Mouse (Mus musculus) heart, embryonic 10.5 days (tissue): ENCODE data around the gene Chrm2. TPM values are rescaled to one million over a fixed set of nuclear protein-coding genes. Genes with fewer than 3 reads are reported as not detected.

Source experiments
- DNase-seq: peaks from one replicate; pipeline ENCODE4 v3.0.0-alpha.2; 2017; ENCODE audit warnings: low spot score
- H3K27ac ChIP-seq: fragments of 300-500 bp; sonication (generic); 2 replicates; pipeline ENCODE4 v1.5.1; 2016; ENCODE audit warnings: mild to moderate bottlenecking
- H3K27me3 ChIP-seq: fragments of 300-500 bp; sonication (generic); 2 replicates; pipeline ENCODE4 v1.6.1; 2016; ENCODE audit warnings: mild to moderate bottlenecking; ENCODE audit not compliant: poor library complexity, insufficient read depth, severe bottlenecking
- H3K36me3 ChIP-seq: fragments of 300-500 bp; sonication (generic); 2 replicates; pipeline ENCODE4 v1.6.1; 2016; ENCODE audit warnings: mild to moderate bottlenecking, moderate library complexity
- H3K4me1 ChIP-seq: fragments of 300-500 bp; sonication (generic); 2 replicates; pipeline ENCODE4 v1.6.1; 2016; ENCODE audit warnings: mild to moderate bottlenecking
- H3K4me3 ChIP-seq: fragments of 300-500 bp; sonication (generic); 2 replicates; pipeline ENCODE4 v1.5.1; 2016; ENCODE audit warnings: mild to moderate bottlenecking, moderate library complexity
- H3K9me3 ChIP-seq: fragments of 300-500 bp; sonication (generic); 2 replicates; pipeline ENCODE4 v1.6.1; 2016; ENCODE audit warnings: mild to moderate bottlenecking, moderate library complexity
- WGBS: fragments of 180-500 bp; shearing (Covaris S2); methylation state at CpG from one replicate; pipeline ENCODE4 v1.1.7; 2016; 5-methylcytosine and 5-hydroxymethylcytosine counted together
- microRNA counts: library from miRNA; unstranded; fragments of <30 nt; microRNA quantifications from one replicate; lab custom pipeline; 2017
- microRNA-seq: library from miRNA; unstranded; fragments of <30 nt; microRNA quantifications from one replicate; pipeline ENCODE4, GENCODE M21; 2017
- polyA plus RNA-seq: library from polyadenylated mRNA; unstranded; fragments of >200 nt; fragmentation: Nextera tagmentation; extraction: Ambion mirVana; gene quantifications from 2 replicates; pipeline ENCODE4 v1.2.1, GENCODE M21; 2016

Chrm2 gene
- polyA plus RNA-seq, 1 experiment from 2014 or later: 2.0 TPM

DNA sequence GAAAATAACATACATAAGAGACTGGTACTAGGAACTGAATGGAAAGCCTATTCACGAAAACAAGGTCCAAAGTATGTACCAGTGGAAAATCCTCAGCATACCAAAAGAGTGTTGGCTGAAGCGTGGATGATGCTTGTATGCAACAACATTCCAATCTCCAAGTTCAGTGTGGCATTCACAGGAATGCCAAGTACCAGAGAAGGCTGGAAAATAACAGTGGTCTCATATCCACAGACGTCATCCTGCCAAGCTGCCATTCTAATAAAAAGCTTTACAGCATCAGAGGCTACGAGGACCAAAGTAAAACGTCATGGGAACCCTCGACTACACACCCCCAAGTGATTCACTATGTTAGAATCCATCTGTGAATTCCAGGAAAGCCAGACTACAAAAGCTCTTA, 153.4 kb downstream of the Chrm2 start:
- peak overlapping the region; percentile 56 for H3K27ac ChIP-seq
- H3K36me3 ChIP-seq: no peaks in the 10 kb centered on the region
- no peaks in the 10 kb centered on the region for H3K27me3 ChIP-seq
- 46% methylated on average over 6 of the region's 6 CpGs for WGBS
- peak; percentile 73 for DNase-seq
- no peaks in the 10 kb centered on the region for H3K4me1 ChIP-seq
- no peak overlapping the region for H3K4me3 ChIP-seq
- no peaks in the 10 kb centered on the region for H3K9me3 ChIP-seq

DNA sequence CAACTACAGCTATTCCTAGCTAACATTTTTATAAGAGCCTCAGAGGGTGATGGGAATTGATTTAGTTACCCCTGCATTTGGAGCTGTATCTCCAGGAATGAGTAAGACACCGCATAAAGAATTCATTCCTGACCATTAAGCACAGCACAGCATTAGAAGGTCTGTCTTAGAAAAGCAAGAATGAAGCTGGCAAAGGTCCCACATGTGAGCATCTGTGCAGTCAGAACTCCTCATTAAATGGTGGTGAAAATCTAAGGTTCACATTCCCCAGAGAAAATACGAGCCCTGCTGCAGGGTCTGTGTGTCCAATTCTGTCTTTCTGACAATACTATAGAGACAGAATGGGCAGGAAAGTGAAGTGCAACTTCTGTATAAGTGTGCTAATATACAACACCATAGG, 179.0 kb downstream of the Chrm2 start:
- H3K27me3 ChIP-seq: no peaks in the 10 kb centered on the region
- no peaks in the 10 kb centered on the region for H3K36me3 ChIP-seq
- DNase-seq: no peak
- no peaks in the 10 kb centered on the region for H3K4me1 ChIP-seq
- no peak overlapping the region for H3K4me3 ChIP-seq
- WGBS: 81% methylated on average over 2 of the region's 2 CpGs
- H3K27ac ChIP-seq: no peak overlapping the region
- H3K9me3 ChIP-seq: no peaks in the 10 kb centered on the region

MicroRNA genes within 50 kb of the gene (microRNA counts, 519-probe panel; counts per million panel counts)
- microRNA mmu-miR-490 (lab: Ali Mortazavi, UCI): not detected

Small RNAs within 50 kb of the gene (microRNA-seq; reads per million reads assigned to microRNA genes)
- 111 reads per million, percentile 52 among the genes with 10 or more reads in this experiment for gene Mir490
